Mouse (Mus musculus) neural tube, embryonic 13.5 days (tissue): ENCODE results near the gene Igfbp7. TPM values are rescaled to one million over a fixed set of nuclear protein-coding genes. Genes with fewer than 3 reads are reported as not detected.

Source experiments
- ATAC-seq: fragments of 200-750 bp; cut with Nextera tagmentation; 2 replicates; pipeline ENCODE4 v1.8.0; 2017; ENCODE audit warnings: low read depth, mild to moderate bottlenecking, moderate TSS enrichment, moderate library complexity
- H3K27ac ChIP-seq: fragments of 300-500 bp; sonication (generic); replicated peaks from 2 replicates; pipeline ENCODE4 v1.5.1; 2015; ENCODE audit warnings: moderate library complexity, mild to moderate bottlenecking, inconsistent platforms
- H3K27me3 ChIP-seq: fragments of 300-500 bp; sonication (generic); 2 replicates; pipeline ENCODE4 v1.6.1; 2015; ENCODE audit warnings: mild to moderate bottlenecking, inconsistent platforms
- H3K36me3 ChIP-seq: fragments of 300-500 bp; sonication (generic); 2 replicates; pipeline ENCODE4 v1.6.1; 2015; ENCODE audit warnings: mild to moderate bottlenecking, inconsistent platforms
- H3K4me1 ChIP-seq: fragments of 300-500 bp; sonication (generic); replicated peaks from 2 replicates; pipeline ENCODE4 v1.6.1; 2015; ENCODE audit warnings: inconsistent platforms
- H3K4me2 ChIP-seq: fragments of 300-500 bp; sonication (generic); 2 replicates; pipeline ENCODE4 v1.6.1; 2015; ENCODE audit warnings: inconsistent platforms, mild to moderate bottlenecking, moderate library complexity
- H3K4me3 ChIP-seq: fragments of 300-500 bp; sonication (generic); 2 replicates; pipeline ENCODE4 v1.5.1; 2015; ENCODE audit warnings: mild to moderate bottlenecking, inconsistent platforms
- H3K9ac ChIP-seq: fragments of 300-500 bp; sonication (generic); 2 replicates; pipeline ENCODE4 v1.6.1; 2015; ENCODE audit warnings: moderate library complexity, mild to moderate bottlenecking, inconsistent platforms
- H3K9me3 ChIP-seq: fragments of 300-500 bp; sonication (generic); 2 replicates; pipeline ENCODE4 v1.6.1; 2016; ENCODE audit warnings: inconsistent platforms
- WGBS: fragments of 180-500 bp; shearing (Covaris S2); methylation state at CpG from one replicate; pipeline ENCODE4 v1.1.7; 2015; 5-methylcytosine and 5-hydroxymethylcytosine counted together
- polyA plus RNA-seq: library from polyadenylated mRNA; unstranded; fragments of >200 nt; fragmentation: Nextera tagmentation; extraction: Ambion mirVana; gene quantifications from 2 replicates; pipeline ENCODE4 v1.2.1, GENCODE M21; 2015

Gene Igfbp7
- polyA plus RNA-seq, 1 experiment from 2014 or later, result 62.6 TPM

GRCm38 (mm10) chr5:77402137-77402536 lies 5.7 kb downstream of the Igfbp7 start:
- no peaks in the 10 kb centered on the region for H3K4me1 ChIP-seq
- no peaks in the 10 kb centered on the region for H3K9me3 ChIP-seq
- peaks cover 28% of the 10 kb centered on the region for H3K27me3 ChIP-seq
- H3K9ac ChIP-seq, result no peak overlapping the region
- 64% methylated on average over 5 of the region's 5 CpGs for WGBS
- no peak overlapping the region for H3K4me2 ChIP-seq
- no peaks in the 10 kb centered on the region for H3K36me3 ChIP-seq
- H3K27ac ChIP-seq, result no peak overlapping the region
- ATAC-seq, result no peak
- H3K4me3 ChIP-seq, result no peak overlapping the region

- H3K27ac ChIP-seq, result no peak overlapping the region
- no peaks in the 10 kb centered on the region for H3K9me3 ChIP-seq
- H3K4me1 ChIP-seq, result no peaks in the 10 kb centered on the region
- no peaks in the 10 kb centered on the region for H3K36me3 ChIP-seq
- no peak for ATAC-seq
- whole genome bisulfite sequencing, result 85% methylated on average over 6 of the region's 6 CpGs
- H3K27me3 ChIP-seq, result 0 out of 2 replicates have a peak, but pooled peaks cover 17% of the 10 kb centered on the region
- H3K9ac ChIP-seq, result no peak overlapping the region
- H3K4me3 ChIP-seq, result no peak overlapping the region
- H3K4me2 ChIP-seq, result no peak overlapping the region
Observed at GRCm38 (mm10) chr5:77400823-77401222, 7.0 kb downstream of the Igfbp7 start.

GRCm38 (mm10) chr5:77400151-77400550 lies 7.7 kb downstream of the Igfbp7 start:
- ATAC-seq, result no peak
- Histone ChIP-seq H3K9me3 (no peaks in the 10 kb centered on the region), H3K4me1 (no peaks in the 10 kb centered on the region), H3K27me3 (0 out of 2 replicates have a peak, but pooled peaks cover 11% of the 10 kb centered on the region), H3K4me3 (no peak overlapping the region), H3K4me2 (no peak overlapping the region), H3K27ac (no peak overlapping the region), H3K36me3 (no peaks in the 10 kb centered on the region), H3K9ac (no peak overlapping the region)
- WGBS, result 69% methylated on average over 7 of the region's 7 CpGs

- H3K36me3 ChIP-seq, result no peaks in the 10 kb centered on the region
- no peaks in the 10 kb centered on the region for H3K9me3 ChIP-seq
- 0 out of 2 replicates have a peak, but pooled peaks cover 8% of the 10 kb centered on the region for H3K27me3 ChIP-seq
- no peak for ATAC-seq
- no peak overlapping the region for H3K4me2 ChIP-seq
- 75% methylated on average over 4 of the region's 4 CpGs for WGBS
- H3K4me3 ChIP-seq, result no peak overlapping the region
- no peak overlapping the region for H3K27ac ChIP-seq
- peaks cover 3% of the 10 kb centered on the region for H3K4me1 ChIP-seq
- no peak overlapping the region for H3K9ac ChIP-seq
Observed at GRCm38 (mm10) chr5:77399076-77399475, 8.8 kb downstream of the Igfbp7 start.

- Histone ChIP-seq H3K27ac (no peak overlapping the region), H3K4me2 (no peak overlapping the region), H3K9ac (no peak overlapping the region), H3K36me3 (no peaks in the 10 kb centered on the region), H3K27me3 (0 out of 2 replicates have a peak, but pooled peaks cover 2% of the 10 kb centered on the region), H3K4me1 (peaks cover 4% of the 10 kb centered on the region), H3K9me3 (no peaks in the 10 kb centered on the region), H3K4me3 (no peak overlapping the region)
- no peak for ATAC-seq
- WGBS, result 71% methylated on average over 14 of the region's 14 CpGs
Observed at GRCm38 (mm10) chr5:77398285-77399057, 9.4 kb downstream of the Igfbp7 start.

GRCm38 (mm10) chr5:77393990-77394618 lies 13.7 kb downstream of the Igfbp7 start:
- no peak overlapping the region for H3K9ac ChIP-seq
- H3K36me3 ChIP-seq, result no peaks in the 10 kb centered on the region
- H3K27ac ChIP-seq, result no peak overlapping the region
- no peaks in the 10 kb centered on the region for H3K27me3 ChIP-seq
- H3K4me3 ChIP-seq, result no peak overlapping the region
- ATAC-seq, result peak; percentile 27; the same call in 1 of the 2 replicates
- 41% methylated on average over 9 of the region's 9 CpGs for WGBS
- peaks cover 4% of the 10 kb centered on the region for H3K4me1 ChIP-seq
- H3K4me2 ChIP-seq, result no peak overlapping the region
- H3K9me3 ChIP-seq, result no peaks in the 10 kb centered on the region

GRCm38 (mm10) chr5:77393094-77393619 lies 14.7 kb downstream of the Igfbp7 start:
- ATAC-seq, result no peak
- no peaks in the 10 kb centered on the region for H3K27me3 ChIP-seq
- no peak overlapping the region for H3K9ac ChIP-seq
- no peak overlapping the region for H3K27ac ChIP-seq
- no peak overlapping the region for H3K4me3 ChIP-seq
- H3K4me2 ChIP-seq, result no peak overlapping the region
- peaks cover 4% of the 10 kb centered on the region for H3K4me1 ChIP-seq
- WGBS, result 89% methylated on average over 10 of the region's 10 CpGs
- no peaks in the 10 kb centered on the region for H3K9me3 ChIP-seq
- H3K36me3 ChIP-seq, result no peaks in the 10 kb centered on the region

GRCm38 (mm10) chr5:77390272-77390671 lies 17.6 kb downstream of the Igfbp7 start:
- H3K9me3 ChIP-seq, result no peaks in the 10 kb centered on the region
- H3K27ac ChIP-seq, result no peak overlapping the region
- H3K4me2 ChIP-seq, result no peak overlapping the region
- no peak overlapping the region for H3K9ac ChIP-seq
- H3K27me3 ChIP-seq, result no peaks in the 10 kb centered on the region
- no peaks in the 10 kb centered on the region for H3K36me3 ChIP-seq
- WGBS, result 93% methylated on average over 2 of the region's 2 CpGs
- ATAC-seq, result no peak
- no peak overlapping the region for H3K4me3 ChIP-seq
- peaks cover 4% of the 10 kb centered on the region for H3K4me1 ChIP-seq

GRCm38 (mm10) chr5:77388359-77388758 lies 19.5 kb downstream of the Igfbp7 start:
- no peaks in the 10 kb centered on the region for H3K9me3 ChIP-seq
- H3K4me1 ChIP-seq, result no peaks in the 10 kb centered on the region
- H3K27me3 ChIP-seq, result no peaks in the 10 kb centered on the region
- H3K9ac ChIP-seq, result no peak overlapping the region
- WGBS, result 81% methylated on average over 6 of the region's 6 CpGs
- no peak overlapping the region for H3K4me2 ChIP-seq
- H3K36me3 ChIP-seq, result no peaks in the 10 kb centered on the region
- no peak overlapping the region for H3K27ac ChIP-seq
- no peak for ATAC-seq
- no peak overlapping the region for H3K4me3 ChIP-seq

- H3K27me3 ChIP-seq, result no peaks in the 10 kb centered on the region
- no peaks in the 10 kb centered on the region for H3K4me1 ChIP-seq
- no peak overlapping the region for H3K4me3 ChIP-seq
- H3K9ac ChIP-seq, result no peak overlapping the region
- H3K36me3 ChIP-seq, result no peaks in the 10 kb centered on the region
- H3K4me2 ChIP-seq, result no peak overlapping the region
- H3K9me3 ChIP-seq, result no peaks in the 10 kb centered on the region
- 83% methylated on average over 8 of the region's 8 CpGs for WGBS
- H3K27ac ChIP-seq, result no peak overlapping the region
- no peak for ATAC-seq
Observed at GRCm38 (mm10) chr5:77387414-77387704, 20.5 kb downstream of the Igfbp7 start.

- H3K4me2 ChIP-seq, result no peak overlapping the region
- no peak overlapping the region for H3K4me3 ChIP-seq
- no peak for ATAC-seq
- H3K9me3 ChIP-seq, result no peaks in the 10 kb centered on the region
- H3K4me1 ChIP-seq, result no peaks in the 10 kb centered on the region
- 79% methylated on average over 10 of the region's 10 CpGs for WGBS
- no peaks in the 10 kb centered on the region for H3K36me3 ChIP-seq
- H3K27me3 ChIP-seq, result no peaks in the 10 kb centered on the region
- no peak overlapping the region for H3K9ac ChIP-seq
- H3K27ac ChIP-seq, result no peak overlapping the region
Observed at GRCm38 (mm10) chr5:77386596-77387413, 21.0 kb downstream of the Igfbp7 start.
